Mouse (Mus musculus) cerebellum, adult 2 months (tissue): ENCODE data around the gene Tiam1.

ENCODE experiments used
- CTCF ChIP-seq: fragments of 200-500 bp; IDR thresholded peaks from 2 replicates; pipeline ENCODE4 v1.5.1; 2011; ENCODE audit warnings: low read depth, mild to moderate bottlenecking, control low read depth, low read length, moderate library complexity, borderline replicate concordance; ENCODE audit not compliant: insufficient read depth
- POLR2A ChIP-seq: fragments of 200-500 bp; IDR thresholded peaks from 2 replicates; pipeline ENCODE4 v1.6.1; 2011; ENCODE audit warnings: low read length, control low read depth, borderline replicate concordance; ENCODE audit not compliant: insufficient read depth

- TF ChIP-seq CTCF (no peak), POLR2A (no peak)
Observed at GRCm38 (mm10) chr16:90046494-90047158, 96.9 kb downstream of the Tiam1 start.
